Mouse (Mus musculus): ENCODE results near the gene Hrh2. TPM values are rescaled to one million over a fixed set of nuclear protein-coding genes. Genes with fewer than 3 reads are reported as not detected.

Hrh2 gene
- polyA plus RNA-seq, 1 experiment from 2014 or later = 0.22 TPM

DNA sequence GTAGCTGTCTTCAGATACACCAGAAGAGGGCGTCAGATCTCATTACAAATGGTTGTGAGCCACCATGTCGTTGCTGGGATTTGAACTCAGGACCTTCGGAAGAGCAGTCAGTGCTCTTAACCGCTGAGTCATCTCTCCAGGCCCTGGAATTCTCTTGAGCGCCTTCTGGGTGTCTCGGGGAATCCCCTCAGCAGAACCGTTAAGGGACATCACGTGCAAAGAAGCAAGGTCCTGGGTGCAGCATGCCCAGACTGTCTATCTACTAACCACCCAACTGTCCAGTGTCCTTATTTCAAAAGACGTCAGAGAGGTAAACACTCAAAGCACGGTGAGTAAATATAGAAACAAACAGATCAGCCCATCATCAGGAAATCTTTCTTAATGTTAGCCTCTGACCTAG lies 27.5 kb upstream of the Hrh2 start:
- Histone ChIP-seq H3K27me3 (no peaks in the 10 kb centered on the region), H3K4me3 (no peak overlapping the region), H3K36me3 (no peaks in the 10 kb centered on the region), H3K4me2 (replicated peaks) (no peak overlapping the region), H3K27ac (no peak overlapping the region), H3K9ac (no peak overlapping the region), H3K4me1 (peaks cover 8% of the 10 kb centered on the region), H3K9me3 (replicated peaks) (no peaks in the 10 kb centered on the region)
- ATAC-seq (ENCODE audit: low FRiP score) = no peak
- WGBS = 91% methylated on average over 10 of the region's 10 CpGs

DNA sequence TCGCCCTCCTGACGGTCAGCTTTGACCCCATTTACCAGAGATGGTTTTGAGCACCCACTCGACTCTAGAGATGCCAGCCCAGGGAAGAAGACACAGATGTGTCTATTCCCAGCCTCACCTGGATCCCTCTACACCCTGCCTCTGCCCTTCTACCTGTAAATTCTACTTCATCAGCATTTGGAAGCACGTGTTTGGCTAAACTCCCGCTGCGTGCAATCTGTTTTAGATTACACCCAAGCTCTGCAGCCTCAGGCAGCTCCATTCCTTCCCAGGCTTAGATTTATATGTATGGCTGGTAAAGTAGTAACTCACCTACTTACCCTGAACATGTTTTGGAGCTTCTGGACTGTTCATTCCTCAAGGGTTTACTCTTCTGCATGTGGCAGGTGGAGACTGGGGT lies 26.9 kb upstream of the Hrh2 start:
- Histone ChIP-seq H3K27me3 (no peaks in the 10 kb centered on the region), H3K4me3 (no peak overlapping the region), H3K9me3 (replicated peaks) (no peaks in the 10 kb centered on the region), H3K4me1 (peaks cover 2% of the 10 kb centered on the region; the same call in 1 of the 2 replicates), H3K4me2 (replicated peaks) (no peak overlapping the region), H3K9ac (no peak overlapping the region), H3K36me3 (no peaks in the 10 kb centered on the region), H3K27ac (no peak overlapping the region)
- ATAC-seq (ENCODE audit: low FRiP score) = no peak
- WGBS = 77% methylated on average over 6 of the region's 6 CpGs

DNA sequence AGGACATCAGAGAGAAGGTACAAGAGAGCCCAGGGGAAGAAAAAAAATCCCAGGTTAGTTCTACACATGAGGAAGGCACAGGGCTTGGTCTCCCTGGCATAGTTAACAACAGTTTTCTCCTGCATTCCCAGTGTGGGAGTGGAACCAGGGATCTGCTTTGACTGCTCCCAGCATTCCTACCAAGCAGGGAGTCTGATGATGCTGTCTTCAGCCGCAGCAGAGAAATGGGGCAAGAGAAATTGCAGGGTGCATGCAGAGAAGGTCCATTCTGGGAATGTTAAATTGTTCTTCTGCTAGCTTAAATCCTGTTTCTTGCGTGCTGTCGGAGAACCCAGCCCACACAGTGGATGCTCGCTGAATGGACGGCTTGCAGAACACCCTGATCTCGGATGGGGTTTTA lies 26.2 kb upstream of the Hrh2 start:
- Histone ChIP-seq H3K27ac (no peak overlapping the region), H3K36me3 (no peaks in the 10 kb centered on the region), H3K9me3 (replicated peaks) (no peaks in the 10 kb centered on the region), H3K4me2 (replicated peaks) (no peak overlapping the region), H3K4me1 (no peaks in the 10 kb centered on the region), H3K4me3 (no peak overlapping the region), H3K27me3 (no peaks in the 10 kb centered on the region), H3K9ac (no peak overlapping the region)
- WGBS = 81% methylated on average over 6 of the region's 6 CpGs
- ATAC-seq (ENCODE audit: low FRiP score) = no peak

DNA sequence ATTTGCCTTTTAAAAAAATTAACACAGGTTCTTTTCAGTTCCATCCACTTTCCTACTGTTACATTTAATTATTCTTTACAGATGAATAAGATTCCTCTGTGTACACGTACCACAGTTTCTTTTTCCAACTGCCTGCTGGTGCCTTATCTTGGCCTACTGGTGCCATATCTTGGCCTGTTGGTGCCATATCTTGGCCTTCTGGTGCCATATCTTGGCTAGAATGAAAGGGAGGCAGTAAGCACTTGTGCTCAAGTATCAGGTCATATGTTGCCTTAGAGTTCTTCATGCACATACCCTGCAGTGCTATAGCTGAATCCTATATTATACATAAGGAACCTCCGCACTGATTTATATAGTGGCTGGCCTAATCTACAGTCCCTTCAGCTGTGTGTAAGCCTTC lies 24.9 kb upstream of the Hrh2 start:
- Histone ChIP-seq H3K36me3 (no peaks in the 10 kb centered on the region), H3K4me3 (no peak overlapping the region), H3K4me1 (no peaks in the 10 kb centered on the region), H3K4me2 (replicated peaks) (no peak overlapping the region), H3K27me3 (no peaks in the 10 kb centered on the region), H3K27ac (no peak overlapping the region), H3K9ac (no peak overlapping the region), H3K9me3 (replicated peaks) (no peaks in the 10 kb centered on the region)
- WGBS = 99% methylated on average over 2 of the region's 2 CpGs
- ATAC-seq (ENCODE audit: low FRiP score) = no peak

- no peak for ATAC-seq (ENCODE audit: low FRiP score)
- 87% methylated on average over 8 of the region's 8 CpGs for whole genome bisulfite sequencing
- no peaks in the 10 kb centered on the region for H3K9me3 ChIP-seq (replicated peaks)
- no peak overlapping the region for H3K27ac ChIP-seq
- no peak overlapping the region for H3K4me3 ChIP-seq
- no peak overlapping the region for H3K9ac ChIP-seq
- no peaks in the 10 kb centered on the region for H3K4me1 ChIP-seq
- no peaks in the 10 kb centered on the region for H3K27me3 ChIP-seq
- H3K4me2 ChIP-seq (replicated peaks) = no peak overlapping the region
- no peaks in the 10 kb centered on the region for H3K36me3 ChIP-seq
Measured at GRCm38 (mm10) chr13:54168675-54169074, 23.3 kb upstream of the Hrh2 start.

- Histone ChIP-seq H3K9ac (no peak overlapping the region), H3K36me3 (no peaks in the 10 kb centered on the region), H3K4me2 (replicated peaks) (no peak overlapping the region), H3K4me1 (no peaks in the 10 kb centered on the region), H3K27me3 (no peaks in the 10 kb centered on the region), H3K27ac (no peak overlapping the region), H3K4me3 (no peak overlapping the region), H3K9me3 (replicated peaks) (peaks cover 6% of the 10 kb centered on the region)
- no peak for ATAC-seq (ENCODE audit: low FRiP score)
- 92% methylated on average over 6 of the region's 6 CpGs for WGBS
Measured at GRCm38 (mm10) chr13:54170288-54170687, 21.6 kb upstream of the Hrh2 start.

- Histone ChIP-seq H3K36me3 (no peaks in the 10 kb centered on the region), H3K9ac (no peak overlapping the region), H3K4me1 (no peaks in the 10 kb centered on the region), H3K4me2 (replicated peaks) (no peak overlapping the region), H3K27me3 (no peaks in the 10 kb centered on the region), H3K27ac (no peak overlapping the region), H3K9me3 (replicated peaks) (peaks cover 6% of the 10 kb centered on the region), H3K4me3 (no peak overlapping the region)
- ATAC-seq (ENCODE audit: low FRiP score) = no peak
- 82% methylated on average over 10 of the region's 10 CpGs for WGBS
Measured at GRCm38 (mm10) chr13:54171346-54171745, 20.6 kb upstream of the Hrh2 start.

GRCm38 (mm10) chr13:54171761-54172160 lies 20.2 kb upstream of the Hrh2 start:
- 74% methylated on average over 3 of the region's 3 CpGs for WGBS
- Histone ChIP-seq H3K9ac (no peak overlapping the region), H3K4me3 (no peak overlapping the region), H3K9me3 (replicated peaks) (peaks cover 6% of the 10 kb centered on the region), H3K27ac (no peak overlapping the region), H3K36me3 (no peaks in the 10 kb centered on the region), H3K27me3 (no peaks in the 10 kb centered on the region), H3K4me1 (no peaks in the 10 kb centered on the region), H3K4me2 (replicated peaks) (no peak overlapping the region)
- ATAC-seq (ENCODE audit: low FRiP score) = no peak

GRCm38 (mm10) chr13:54173941-54174340 lies 18.0 kb upstream of the Hrh2 start:
- peaks cover 6% of the 10 kb centered on the region for H3K9me3 ChIP-seq (replicated peaks)
- H3K27ac ChIP-seq = no peak overlapping the region
- H3K36me3 ChIP-seq = no peaks in the 10 kb centered on the region
- no peak for ATAC-seq (ENCODE audit: low FRiP score)
- H3K4me1 ChIP-seq = no peaks in the 10 kb centered on the region
- 92% methylated on average over 2 of the region's 2 CpGs for WGBS
- H3K9ac ChIP-seq = no peak overlapping the region
- no peak overlapping the region for H3K4me3 ChIP-seq
- no peaks in the 10 kb centered on the region for H3K27me3 ChIP-seq
- no peak overlapping the region for H3K4me2 ChIP-seq (replicated peaks)

GRCm38 (mm10) chr13:54174703-54175102 lies 17.2 kb upstream of the Hrh2 start:
- H3K9me3 ChIP-seq (replicated peaks) = peaks cover 6% of the 10 kb centered on the region
- ATAC-seq (ENCODE audit: low FRiP score) = no peak
- H3K27me3 ChIP-seq = no peaks in the 10 kb centered on the region
- H3K36me3 ChIP-seq = no peaks in the 10 kb centered on the region
- WGBS = 90% methylated on average over 4 of the region's 4 CpGs
- H3K9ac ChIP-seq = no peak overlapping the region
- no peak overlapping the region for H3K27ac ChIP-seq
- H3K4me3 ChIP-seq = no peak overlapping the region
- no peak overlapping the region for H3K4me2 ChIP-seq (replicated peaks)
- no peaks in the 10 kb centered on the region for H3K4me1 ChIP-seq

DNA sequence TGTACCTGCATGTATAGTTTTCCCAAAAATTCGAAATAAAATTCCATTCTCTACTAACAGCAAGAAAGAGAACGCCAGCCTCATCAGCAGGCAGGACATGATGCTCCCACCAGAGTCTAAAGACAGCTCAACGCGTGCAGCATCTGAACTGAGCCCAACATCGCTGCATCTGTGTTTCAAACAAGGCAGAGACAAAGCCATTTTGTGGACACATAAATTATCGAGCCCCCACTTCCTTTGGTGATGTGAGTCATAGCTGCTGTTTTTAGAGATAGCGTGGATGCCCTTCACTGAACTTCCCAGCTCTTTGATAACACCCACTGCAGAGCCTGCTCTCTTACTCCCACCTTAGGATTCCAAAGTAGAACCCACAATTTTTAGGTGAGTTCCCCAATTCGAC lies 16.5 kb upstream of the Hrh2 start:
- no peak overlapping the region for H3K4me3 ChIP-seq
- H3K4me1 ChIP-seq = no peaks in the 10 kb centered on the region
- H3K36me3 ChIP-seq = no peaks in the 10 kb centered on the region
- no peak overlapping the region for H3K27ac ChIP-seq
- 84% methylated on average over 8 of the region's 8 CpGs for WGBS
- H3K9me3 ChIP-seq (replicated peaks) = peaks cover 6% of the 10 kb centered on the region
- no peak overlapping the region for H3K9ac ChIP-seq
- H3K4me2 ChIP-seq (replicated peaks) = no peak overlapping the region
- ATAC-seq (ENCODE audit: low FRiP score) = no peak
- H3K27me3 ChIP-seq = no peaks in the 10 kb centered on the region

- 86% methylated on average over 4 of the region's 4 CpGs for WGBS
- H3K36me3 ChIP-seq = no peaks in the 10 kb centered on the region
Measured at GRCm38 (mm10) chr13:54176406-54177020, 15.4 kb upstream of the Hrh2 start.

DNA sequence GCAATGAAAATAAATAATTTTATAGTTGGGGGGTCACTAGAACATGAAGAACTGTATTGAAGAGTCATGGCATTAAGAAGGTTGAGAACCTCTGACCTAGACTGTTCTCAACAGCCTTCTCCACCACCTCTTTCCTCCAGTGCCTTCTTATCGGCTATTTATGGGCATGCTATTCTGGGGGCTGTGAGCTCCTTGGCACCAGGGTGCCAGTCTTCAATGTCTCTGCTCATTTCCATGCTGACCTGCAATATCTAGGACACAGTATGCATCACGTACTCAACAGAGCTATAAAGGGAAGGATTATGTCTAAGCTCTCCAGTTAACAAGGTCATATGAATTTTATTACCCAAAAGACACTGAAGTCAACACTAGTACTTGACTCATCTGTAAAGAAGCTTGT lies 14.6 kb upstream of the Hrh2 start:
- Histone ChIP-seq H3K27ac (no peak overlapping the region), H3K4me3 (no peak overlapping the region), H3K36me3 (no peaks in the 10 kb centered on the region), H3K4me1 (no peaks in the 10 kb centered on the region), H3K4me2 (replicated peaks) (no peak overlapping the region), H3K9ac (no peak overlapping the region), H3K9me3 (replicated peaks) (peaks cover 6% of the 10 kb centered on the region), H3K27me3 (no peaks in the 10 kb centered on the region)
- ATAC-seq (ENCODE audit: low FRiP score) = no peak
- WGBS = 91% methylated on average over 2 of the region's 2 CpGs

More at GRCm38 (mm10) chr13:54176406-54177020, 15.4 kb upstream of the Hrh2 start:
- Histone ChIP-seq H3K27ac (no peak overlapping the region), H3K4me1 (no peaks in the 10 kb centered on the region), H3K9ac (no peak overlapping the region), H3K4me2 (replicated peaks) (no peak overlapping the region), H3K27me3 (no peaks in the 10 kb centered on the region), H3K4me3 (no peak overlapping the region), H3K9me3 (replicated peaks) (peaks cover 6% of the 10 kb centered on the region)
- ATAC-seq (ENCODE audit: low FRiP score) = no peak
